Mouse (Mus musculus) cerebellum, postnatal 36 days (tissue): Measurements from ENCODE around the gene Gm3629.
"Not testable (repeated sequence)": the region's sequence is repeated elsewhere in the genome, so short reads cannot be mapped to it uniquely, and the experiment has no call there.

Source experiments
- DNase-seq, 2 experiments: peaks; one replicate each; pipeline ENCODE4 v3.0.0; 2021 to 2022; ENCODE audit warnings: mixed read lengths in 2 of 2

Gm3629 gene

DNA sequence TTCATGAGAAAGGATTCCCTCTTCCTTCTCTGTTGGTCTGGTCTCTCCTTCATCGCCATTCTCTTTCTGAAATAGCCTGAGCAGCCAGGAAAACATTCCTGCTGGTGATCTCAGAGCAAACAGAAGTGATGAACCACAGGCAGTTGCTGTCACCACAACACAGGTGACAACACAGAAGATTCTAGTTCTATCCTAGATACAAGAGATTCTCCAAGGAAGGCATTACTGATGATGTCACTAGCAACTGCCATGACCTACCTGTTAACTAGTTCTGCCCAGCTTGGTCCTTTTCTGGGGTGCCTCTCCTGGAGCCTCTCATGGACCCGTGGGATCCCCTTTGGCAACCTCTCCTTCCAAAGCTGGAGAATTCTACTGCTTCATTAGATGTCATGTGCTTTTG, at the start of gene Gm3629:
Gene Gm3629, minus strand, starts transcription at position 101 of the 400 bp plus-strand sequence.
- DNase-seq, result not testable (repeated sequence)

DNA sequence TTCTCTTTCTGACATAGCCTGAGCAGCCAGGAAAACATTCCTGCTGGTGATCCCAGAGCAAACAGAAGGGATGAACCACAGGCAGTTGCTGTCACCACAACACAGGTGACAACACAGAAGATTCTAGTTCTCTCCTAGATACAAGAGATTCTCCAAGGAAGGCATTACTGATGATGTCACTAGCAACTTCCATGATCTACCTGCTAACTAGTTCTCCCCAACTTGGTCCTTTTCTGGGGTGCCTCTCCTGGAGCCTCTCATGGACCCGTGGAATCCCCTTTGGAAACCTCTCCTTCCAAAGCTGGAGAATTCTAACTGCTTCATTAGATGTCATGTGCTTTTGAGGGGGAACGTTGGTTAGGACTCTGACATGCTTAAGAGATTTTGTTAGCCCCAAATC, 31.9 kb upstream of the Gm3629 start, which contains the start of gene Gm3460:
Gene Gm3460, minus strand, starts transcription at position 101 of the 400 bp plus-strand sequence.
- DNase-seq, result not testable (repeated sequence)

GRCm38 (mm10) chr14:6606436-6606835, 16.0 kb upstream of the Gm3629 start:
- peak in 1 of 2 experiments; percentile 3 for DNase-seq

GRCm38 (mm10) chr14:6605004-6605403, 14.6 kb upstream of the Gm3629 start:
- peak; percentile 2 to 11 for DNase-seq

- DNase-seq, result peak; percentile 0 to 2
Measured at GRCm38 (mm10) chr14:6604551-6604950, 14.1 kb upstream of the Gm3629 start.

DNA sequence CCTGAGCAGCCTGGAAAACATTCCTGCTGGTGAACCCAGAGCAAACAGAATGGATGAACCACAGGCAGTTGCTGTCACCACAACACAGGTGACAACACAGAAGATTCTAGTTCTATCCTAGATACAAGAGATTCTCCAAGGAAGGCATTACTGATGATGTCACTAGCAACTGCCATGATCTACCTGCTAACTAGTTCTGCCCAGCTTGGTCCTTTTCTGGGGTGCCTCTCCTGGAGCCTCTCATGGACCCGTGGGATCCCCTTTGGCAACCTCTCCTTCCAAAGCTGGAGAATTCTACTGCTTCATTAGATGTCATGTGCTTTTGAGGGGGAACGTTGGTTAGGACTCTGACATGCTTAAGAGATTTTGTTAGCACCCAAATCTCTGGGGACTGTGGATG, 53.2 kb downstream of the Gm3629 start, which contains the start of gene Gm8356:
Gene Gm8356, minus strand, starts transcription at position 101 of the 400 bp plus-strand sequence.
- DNase-seq, result not testable (repeated sequence)
